Mouse (Mus musculus) E14TG2a.4 (cell line): ENCODE results near the gene Ireb2.

Experiments used
- CTCF ChIP-seq: conservative IDR thresholded peaks from 2 replicates; pipeline ENCODE4 v1.5.1; 2014; ENCODE audit warnings: low read length
- NANOG ChIP-seq: IDR thresholded peaks from 2 replicates; pipeline ENCODE4 v1.6.1; 2014; ENCODE audit warnings: borderline replicate concordance, low read length, mixed read lengths
- POU5F1 ChIP-seq: IDR thresholded peaks from 2 replicates; pipeline ENCODE4 v1.6.1; 2014; ENCODE audit warnings: low read length, borderline replicate concordance

DNA sequence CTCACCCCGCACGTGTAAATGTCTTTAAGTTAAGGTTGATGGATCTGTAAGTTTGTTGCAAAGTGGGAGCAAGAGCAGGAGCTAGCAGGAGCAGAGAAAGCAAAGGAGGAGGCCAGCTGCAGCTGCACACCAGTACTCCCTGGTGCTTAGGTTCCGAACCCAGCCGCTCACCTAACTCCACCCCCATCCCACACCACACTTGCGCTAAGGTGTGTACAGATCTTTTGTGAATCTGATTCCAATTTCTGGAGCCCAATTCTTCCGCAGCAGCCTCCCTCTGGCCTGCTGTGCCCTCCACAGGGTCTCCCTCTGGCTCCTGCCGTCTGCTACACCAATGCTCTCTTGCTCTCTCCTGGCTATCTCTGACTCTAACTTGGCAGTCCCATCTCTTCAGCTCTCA lies 25.8 kb upstream of the Ireb2 start:
- TF ChIP-seq CTCF (no peak), POU5F1 (no peak), NANOG (no peak)
